Mouse (Mus musculus) liver, adult 2 months (tissue): ENCODE results near the gene Phc2. TPM values are rescaled to one million over a fixed set of nuclear protein-coding genes. Genes with fewer than 3 reads are reported as not detected.

Experiments used
- DNase-seq: peaks from one replicate; pipeline ENCODE4 v3.0.0-alpha.2; 2011; ENCODE audit warnings: low read depth, low spot score; ENCODE audit errors: extremely low read depth
- H3K27ac ChIP-seq: fragments of 200-500 bp; replicated peaks from 2 replicates; pipeline ENCODE4 v1.5.1; 2012; ENCODE audit warnings: low read depth, mild to moderate bottlenecking, control low read depth, inconsistent platforms, low read length; ENCODE audit not compliant: insufficient read depth
- H3K27me3 ChIP-seq: fragments of 200-500 bp; 2 replicates; pipeline ENCODE4 v1.6.1; 2012; ENCODE audit warnings: mild to moderate bottlenecking, moderate library complexity, low read length, inconsistent platforms; ENCODE audit not compliant: control insufficient read depth, insufficient read depth
- H3K36me3 ChIP-seq: fragments of 200-500 bp; 2 replicates; pipeline ENCODE4 v1.6.1; 2012; ENCODE audit warnings: low read length, inconsistent platforms; ENCODE audit not compliant: control insufficient read depth, insufficient read depth
- H3K4me1 ChIP-seq: fragments of 200-500 bp; 2 replicates; pipeline ENCODE4 v1.6.1; 2011; ENCODE audit warnings: low read length; ENCODE audit not compliant: control insufficient read depth, insufficient read depth
- H3K4me3 ChIP-seq: fragments of 200-500 bp; 2 replicates; pipeline ENCODE4 v1.5.1; 2011; ENCODE audit warnings: low read depth, mild to moderate bottlenecking, control low read depth, low read length, moderate library complexity; ENCODE audit not compliant: insufficient read depth
- H3K79me2 ChIP-seq: fragments of 200-500 bp; 2 replicates; pipeline ENCODE4 v1.6.1; 2012; ENCODE audit warnings: inconsistent platforms, mild to moderate bottlenecking, low read length, moderate library complexity; ENCODE audit not compliant: control insufficient read depth, insufficient read depth
- H3K9ac ChIP-seq: fragments of 200-500 bp; 2 replicates; pipeline ENCODE4 v1.6.1; 2012; ENCODE audit warnings: low read depth, mild to moderate bottlenecking, control low read depth, inconsistent platforms, low read length
- CTCF ChIP-seq: fragments of 200-500 bp; IDR thresholded peaks from 2 replicates; pipeline ENCODE4 v1.5.1; 2011; ENCODE audit warnings: low read depth, low read length, control low read depth
- POLR2A ChIP-seq: fragments of 200-500 bp; IDR thresholded peaks from 2 replicates; pipeline ENCODE4 v1.6.1; 2011; ENCODE audit warnings: low read length, control low read depth; ENCODE audit not compliant: insufficient read depth; ENCODE audit errors: extremely low read depth
- WGBS: fragments of 180-500 bp; shearing (Covaris S2); methylation state at CpG from one replicate; pipeline ENCODE4 v1.1.7; 2018; 5-methylcytosine and 5-hydroxymethylcytosine counted together
- polyA plus RNA-seq: library from polyadenylated mRNA; depleted of rRNA; stranded (reverse); fragments of >200 nt; gene quantifications from 2 replicates; pipeline ENCODE4 v1.2.3, GENCODE M21; 2012; rRNA removed
- total RNA-seq: library from RNA; depleted of rRNA; stranded (reverse); fragments of >200 nt; gene quantifications from 2 replicates; pipeline ENCODE4 v1.2.3, GENCODE M21; 2014; rRNA removed

The Phc2 gene
- total RNA-seq (7.7 and 12.6 TPM in 2 replicates), polyA plus RNA-seq (28.7 and 32.3 TPM in 2 replicates)

DNA sequence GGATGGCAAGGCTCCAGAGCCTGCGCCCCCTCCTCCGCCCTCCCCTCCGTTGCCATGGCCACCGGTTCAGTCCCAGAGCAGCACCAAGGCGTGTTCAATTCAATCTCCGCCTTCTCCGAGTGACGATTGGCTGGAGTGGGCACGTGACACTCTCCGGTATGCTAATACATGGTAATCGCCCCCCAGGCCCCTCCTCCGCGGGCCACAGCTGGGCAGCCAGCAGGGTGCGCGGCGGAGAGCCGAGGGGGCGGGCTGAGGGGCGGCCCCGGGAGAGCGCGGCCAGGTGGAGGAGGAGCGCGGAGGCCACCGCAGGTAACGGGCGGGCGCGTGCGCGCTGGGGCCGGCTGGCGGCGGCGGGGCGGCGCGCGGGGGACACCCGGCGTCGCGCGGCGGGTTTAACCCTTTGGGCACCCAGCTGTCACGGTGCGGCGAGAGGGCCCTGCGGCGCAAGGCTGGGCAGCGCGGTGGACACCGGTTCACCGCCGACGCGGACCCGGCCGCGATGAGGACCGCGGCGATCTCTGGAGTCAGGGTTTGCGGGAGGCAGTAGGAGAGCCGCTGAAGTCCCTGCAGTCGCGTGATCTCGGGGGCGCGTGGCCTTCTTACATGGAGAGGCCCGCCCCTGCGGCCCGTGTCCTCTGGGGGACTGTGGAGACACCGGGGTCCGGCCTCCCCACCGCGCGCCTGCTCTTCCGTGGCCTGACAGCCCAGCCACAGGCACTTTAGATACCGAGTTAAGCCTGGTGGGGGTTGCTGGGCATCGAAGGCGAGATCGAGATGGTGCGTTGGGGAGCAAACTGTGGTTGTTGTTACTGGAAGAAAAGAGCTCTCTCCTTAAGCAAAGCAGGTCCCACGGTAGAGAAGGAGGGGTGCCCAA is at the start of gene Phc2:
Phc2 (plus strand) TSS at position 198 of the 877 bp plus-strand sequence.
- Histone ChIP-seq H3K27me3 (no peaks in the 10 kb centered on the region), H3K27ac (peak within 1 kb of the TSS; percentile 73), H3K36me3 (no peaks in the 10 kb centered on the region), H3K4me1 (0 out of 2 replicates have a peak, but pooled peaks cover 2% of the 10 kb centered on the region), H3K4me3 (peak within 1 kb of the TSS; percentile 81), H3K9ac (peak within 1 kb of the TSS; percentile 89), H3K79me2 (no peaks in the 10 kb centered on the region)
- under 1% methylated on average over 64 of the region's 85 CpGs for WGBS
- peak; percentile 84 for DNase-seq
- TF ChIP-seq CTCF = peak; percentile 13; the same call in 1 of the 2 replicates
- 0 out of 2 replicates have a peak, but pooled peaks have one; percentile 11 for TF ChIP-seq POLR2A

DNA sequence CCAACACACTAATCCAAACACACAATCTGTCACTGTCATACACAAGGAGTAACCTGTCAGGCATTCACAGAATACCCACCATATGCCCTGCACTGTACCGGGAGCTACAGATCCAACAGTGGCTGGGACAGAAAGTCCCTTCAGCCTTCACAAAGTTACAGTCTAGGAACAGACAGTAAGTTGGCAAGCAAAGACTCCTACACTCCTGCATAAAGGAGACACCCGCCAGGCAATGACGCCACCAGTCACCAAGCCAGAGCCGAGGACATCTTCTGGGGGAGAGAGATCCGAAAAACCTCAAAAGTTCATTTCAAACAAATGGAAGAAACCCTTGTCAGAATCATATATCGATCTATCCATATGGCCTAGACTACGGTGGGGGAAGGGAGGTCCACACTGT is 47.9 kb upstream of the Phc2 start:
- H3K79me2 ChIP-seq = no peaks in the 10 kb centered on the region; the same call in 1 of the 2 replicates
- 98% methylated on average over 7 of the region's 7 CpGs for WGBS
- H3K36me3 ChIP-seq = peaks cover 4% of the 10 kb centered on the region; the same call in 1 of the 2 replicates
- no peaks in the 10 kb centered on the region for H3K27me3 ChIP-seq
- H3K27ac ChIP-seq = no peak overlapping the region
- no peaks in the 10 kb centered on the region for H3K4me1 ChIP-seq
- DNase-seq = no peak
- no peak overlapping the region for H3K4me3 ChIP-seq
- no peak for TF ChIP-seq POLR2A
- no peak for TF ChIP-seq CTCF
- H3K9ac ChIP-seq = no peak overlapping the region

DNA sequence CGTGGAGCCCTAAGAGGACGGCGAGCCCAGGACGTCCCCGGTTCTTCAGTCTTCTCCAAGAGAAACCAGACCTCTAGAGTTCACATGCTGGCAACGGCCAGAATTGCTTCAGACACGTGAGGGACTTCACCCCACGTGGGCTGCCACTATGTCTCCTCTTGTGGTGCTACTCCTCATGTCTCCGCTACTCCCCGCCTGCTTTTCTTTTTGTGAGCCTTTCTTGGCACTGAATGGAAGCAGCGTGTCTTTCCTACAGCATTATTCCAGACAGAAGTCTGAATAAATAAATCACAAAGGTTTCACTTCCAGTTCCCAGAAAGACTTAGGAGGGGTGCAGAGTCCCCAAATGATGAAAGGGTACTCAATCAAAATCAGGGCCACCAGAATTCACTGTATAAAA is 46.8 kb upstream of the Phc2 start:
- Histone ChIP-seq H3K79me2 (no peaks in the 10 kb centered on the region; the same call in 1 of the 2 replicates), H3K4me3 (no peak overlapping the region), H3K27ac (no peak overlapping the region), H3K27me3 (no peaks in the 10 kb centered on the region), H3K9ac (no peak overlapping the region), H3K4me1 (no peaks in the 10 kb centered on the region), H3K36me3 (peaks cover 4% of the 10 kb centered on the region; the same call in 1 of the 2 replicates)
- TF ChIP-seq POLR2A (no peak), CTCF (no peak)
- 87% methylated on average over 11 of the region's 11 CpGs for WGBS
- no peak for DNase-seq

DNA sequence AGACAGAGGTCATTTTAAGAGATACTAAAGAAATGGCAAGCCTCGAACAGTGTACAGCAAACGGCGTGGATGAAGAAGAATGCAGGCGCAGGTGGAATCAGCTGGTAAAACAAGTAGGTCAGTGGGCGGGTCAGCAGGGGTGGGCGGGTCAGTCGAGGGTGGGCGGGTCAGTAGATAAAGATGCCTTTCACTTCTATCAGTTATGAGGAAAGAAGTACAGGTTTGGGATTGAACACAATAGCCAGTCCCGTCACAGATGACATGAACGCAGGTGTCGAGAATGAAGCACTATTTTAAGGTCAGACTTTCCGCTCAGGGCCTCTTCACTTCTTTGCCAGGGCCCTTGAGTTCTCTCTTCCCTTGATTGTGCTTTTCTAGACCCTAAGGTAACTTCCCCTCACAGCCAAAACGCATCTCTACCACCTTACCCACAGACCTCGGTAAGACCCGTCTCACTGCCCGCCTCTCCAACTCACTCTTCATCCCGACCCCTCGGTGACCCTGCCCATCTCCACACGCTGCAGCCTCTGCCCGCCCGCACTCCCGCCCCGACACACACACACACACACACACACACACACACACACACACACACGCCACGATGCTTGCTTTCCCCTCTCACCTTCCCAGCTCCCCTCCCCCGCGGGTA is 45.1 kb upstream of the Phc2 start:
- Histone ChIP-seq H3K79me2 (no peaks in the 10 kb centered on the region; the same call in 1 of the 2 replicates), H3K9ac (peak overlapping the region; percentile 69), H3K4me3 (peak overlapping the region; percentile 86), H3K4me1 (no peaks in the 10 kb centered on the region), H3K27me3 (no peaks in the 10 kb centered on the region), H3K36me3 (no peaks in the 10 kb centered on the region), H3K27ac (peak overlapping the region; percentile 33)
- WGBS = 3% methylated on average over 27 of the region's 27 CpGs
- peak; percentile 62 for DNase-seq
- TF ChIP-seq CTCF (no peak), POLR2A (no peak)

DNA sequence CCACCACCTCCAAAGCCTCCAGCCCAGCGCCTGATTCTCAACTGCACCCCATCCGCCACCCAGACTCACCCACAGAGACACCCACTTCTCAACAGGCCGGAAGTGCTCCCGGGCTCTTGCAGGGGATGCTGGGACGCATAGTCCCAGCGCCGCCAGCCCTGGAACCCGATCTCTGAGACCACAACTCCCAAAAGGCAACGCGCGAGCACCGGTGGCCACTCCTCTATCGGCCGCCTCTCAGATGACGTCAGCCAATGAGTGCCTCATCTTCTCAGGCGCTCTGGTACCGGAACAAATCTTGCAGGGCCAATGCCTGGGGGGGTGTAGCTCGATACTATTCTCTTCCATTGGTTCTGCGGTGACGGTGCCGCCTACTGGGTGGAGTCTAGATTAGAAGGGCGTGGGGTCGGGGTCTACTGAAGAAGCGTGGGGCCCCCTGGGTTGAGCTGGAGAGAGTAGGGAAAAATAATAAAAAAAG is 44.5 kb upstream of the Phc2 start, which contains the start of gene Zscan20:
Zscan20 (minus strand) TSS at position 174 of the 478 bp plus-strand sequence.
- H3K27ac ChIP-seq = peak within 1 kb of the TSS; percentile 33
- H3K4me1 ChIP-seq = no peaks in the 10 kb centered on the region
- TF ChIP-seq CTCF (no peak), POLR2A (0 out of 2 replicates have a peak, but pooled peaks have one; percentile 36)
- H3K36me3 ChIP-seq = no peaks in the 10 kb centered on the region
- H3K4me3 ChIP-seq = peak within 1 kb of the TSS; percentile 86
- DNase-seq = peak; percentile 96
- H3K79me2 ChIP-seq = no peaks in the 10 kb centered on the region; the same call in 1 of the 2 replicates
- H3K27me3 ChIP-seq = no peaks in the 10 kb centered on the region
- 1% methylated on average over 24 of the region's 24 CpGs for WGBS
- H3K9ac ChIP-seq = peak within 1 kb of the TSS; percentile 69
